In the genomic region with DNA sequence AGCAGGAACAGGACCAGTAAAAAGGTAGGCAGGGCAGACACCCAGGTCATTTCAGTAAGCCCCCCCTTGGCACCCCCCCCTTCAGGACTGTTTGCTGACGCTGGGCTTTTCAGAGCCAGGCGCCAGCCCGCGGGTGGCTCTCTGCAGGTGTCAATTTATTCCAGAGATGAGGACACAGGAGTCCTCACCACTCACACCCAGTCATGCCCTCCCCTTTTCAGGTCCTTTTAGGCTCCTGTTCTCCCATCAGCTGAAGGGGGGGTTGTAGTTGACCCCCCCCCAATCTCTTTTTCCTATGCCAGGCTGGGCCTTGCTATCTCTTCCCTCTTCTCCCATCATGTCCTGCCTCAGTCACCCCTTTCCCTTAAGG, we compare ENCODE assay signal across 11 mouse cellular contexts. TPM values are rescaled to one million over a fixed set of nuclear protein-coding genes. Genes with fewer than 3 reads are reported as not detected.
DNase-seq lines count a peak whose midpoint lies in the region; ATAC-seq and TF ChIP-seq lines count a peak whose summit lies in the region.
"Had no signal": no experiment of that assay in that cellular context is flagged by ENCODE, and none has a peak within 500 bp of the region (broad histone marks: within the 10 kb centered on the region; RNA-seq: fewer than 3 reads in every experiment).

No protein-coding gene starts in this region.

- H3K9me3 ChIP-seq in forebrain, postnatal 0 days (ENCODE audit: low read length), result no peaks in the 10 kb centered on the region
- no peaks in the 10 kb centered on the region for H3K9me3 ChIP-seq in midbrain, embryonic 11.5 days (ENCODE audit: control insufficient read depth, low read length)

- H3K36me3 ChIP-seq in forebrain, postnatal 0 days (ENCODE audit: insufficient read depth), result peaks cover 22% of the 10 kb centered on the region
- peaks cover 2% of the 10 kb centered on the region; the same call in 1 of the 2 replicates for H3K36me3 ChIP-seq in midbrain, embryonic 11.5 days (ENCODE audit: control insufficient read depth, insufficient read depth, low read length)

- DNase-seq in embryo, embryonic 10.5 days (ENCODE audit: low spot score), result peak; percentile 18
- DNase-seq in embryo, embryonic 10 days (ENCODE audit: low spot score), result no peak
- DNase-seq in CD4-positive helper T cell, adult 2 months (ENCODE audit: low read depth, low spot score), result peak; percentile 38
- DNase-seq in forebrain, postnatal 0 days, result no peak
- DNase-seq in midbrain, embryonic 11.5 days (ENCODE audit: low spot score, missing footprints), result peak; percentile 88
- no peak for DNase-seq in adrenal gland, adult (ENCODE audit: inconsistent age in 2 of 2, low spot score in 1 of 2)
- DNase-seq in left cerebral cortex, adult 8-10 months (ENCODE audit: low spot score in 2 of 2), result no peak
- DNase-seq in gastrocnemius, postnatal 25 days, result no peak
- DNase-seq: B cell, adult 2 months had no signal

- TF ChIP-seq CTCF in forebrain, postnatal 0 days (IDR thresholded peaks at IDR 0.05; ENCODE audit: low read depth), result no peak

- peaks cover 22% of the 10 kb centered on the region for H3K4me1 ChIP-seq in forebrain, postnatal 0 days (ENCODE audit: insufficient read depth)
- H3K4me1 ChIP-seq in midbrain, embryonic 11.5 days (ENCODE audit: control insufficient read depth, insufficient read depth, low read length), result peaks cover 38% of the 10 kb centered on the region

- WGBS in forebrain, postnatal 0 days, result 2% methylated on average over 4 of the region's 4 CpGs
- WGBS in midbrain, embryonic 11.5 days, result 2% methylated on average over 4 of the region's 4 CpGs

- ATAC-seq in forebrain, postnatal 0 days, result no peak
- no peak for ATAC-seq in midbrain, embryonic 11.5 days (ENCODE audit: low FRiP score)

- H3K4me3 ChIP-seq in forebrain, postnatal 0 days (ENCODE audit: low read depth, low read length), result peak overlapping the region; percentile 87
- peak overlapping the region; percentile 62 for H3K4me3 ChIP-seq in midbrain, embryonic 11.5 days (ENCODE audit: low read depth, low read length)

- peak overlapping the region; percentile 95 for H3K4me2 ChIP-seq in forebrain, postnatal 0 days (ENCODE audit: low read depth)
- H3K4me2 ChIP-seq in midbrain, embryonic 11.5 days, result peak overlapping the region; percentile 87

- peak overlapping the region; percentile 96 for H3K9ac ChIP-seq in forebrain, postnatal 0 days
- peak overlapping the region; percentile 90 for H3K9ac ChIP-seq in midbrain, embryonic 11.5 days (ENCODE audit: low read length)

- H3K27me3 ChIP-seq in forebrain, postnatal 0 days (ENCODE audit: insufficient read depth, low read length), result no peaks in the 10 kb centered on the region
- peaks cover 8% of the 10 kb centered on the region; the same call in 1 of the 2 replicates for H3K27me3 ChIP-seq in midbrain, embryonic 11.5 days (ENCODE audit: control insufficient read depth, insufficient read depth, low read length)

- H3K27ac ChIP-seq in forebrain, postnatal 0 days (ENCODE audit: low read depth, low read length), result peak overlapping the region; percentile 97
- H3K27ac ChIP-seq in midbrain, embryonic 11.5 days (ENCODE audit: low read depth, low read length), result peak overlapping the region; percentile 73; the same call in 1 of the 2 replicates

RNA-seq across cellular contexts. Expression of a gene that starts 1.6 kb away (rescaled TPM):
- 82.2 and 104 TPM in 2 replicates for total RNA-seq in forebrain, postnatal 0 days (2014; rRNA removed)
- 13.0 and 18.2 TPM in 2 replicates for polyA plus RNA-seq in forebrain, postnatal 0 days (2015; fragmentation: Nextera tagmentation; extraction: Ambion mirVana)
- polyA plus RNA-seq in midbrain, embryonic 11.5 days (2014; fragmentation: Nextera tagmentation; extraction: Ambion mirVana), result 9.9 and 10.3 TPM in 2 replicates
- total RNA-seq in left cerebral cortex, adult 8-10 months (2022), result 100 to 1,000 TPM; 217 to 228 (median 217) TPM
- total RNA-seq in gastrocnemius, postnatal 25 days (2021), result 1 to 10 TPM; 3.1 to 3.9 TPM

RNA-seq across cellular contexts. Expression of a gene that starts 2.4 kb away (rescaled TPM):
- total RNA-seq in forebrain, postnatal 0 days (2014; rRNA removed), result 117 and 189 TPM in 2 replicates
- 350 and 422 TPM in 2 replicates for polyA plus RNA-seq in forebrain, postnatal 0 days (2015; fragmentation: Nextera tagmentation; extraction: Ambion mirVana)
- 285 and 287 TPM in 2 replicates for polyA plus RNA-seq in midbrain, embryonic 11.5 days (2014; fragmentation: Nextera tagmentation; extraction: Ambion mirVana)
- 100 to 1,000 TPM; 117 to 147 (median 123) TPM for total RNA-seq in left cerebral cortex, adult 8-10 months (2022)
- total RNA-seq in gastrocnemius, postnatal 25 days (2021), result 100 to 1,000 TPM; 126 to 144 TPM

RNA-seq across cellular contexts. Expression of a gene that starts 10.2 kb away (rescaled TPM):
- total RNA-seq in forebrain, postnatal 0 days (2014; rRNA removed), result 26.6 and 30.6 TPM in 2 replicates
- 36.2 and 38.2 TPM in 2 replicates for polyA plus RNA-seq in forebrain, postnatal 0 days (2015; fragmentation: Nextera tagmentation; extraction: Ambion mirVana)
- 61.7 and 65.3 TPM in 2 replicates for polyA plus RNA-seq in midbrain, embryonic 11.5 days (2014; fragmentation: Nextera tagmentation; extraction: Ambion mirVana)
- total RNA-seq in left cerebral cortex, adult 8-10 months (2022), result 10 to 100 TPM; 16.0 to 20.0 (median 18.6) TPM
- 10 to 100 TPM; 10.8 to 13.7 TPM for total RNA-seq in gastrocnemius, postnatal 25 days (2021)

RNA-seq across cellular contexts. Expression of a gene that starts 14.0 kb away (rescaled TPM):
- total RNA-seq in forebrain, postnatal 0 days (2014; rRNA removed), result 0.38 and 0.62 TPM in 2 replicates
- polyA plus RNA-seq in forebrain, postnatal 0 days (2015; fragmentation: Nextera tagmentation; extraction: Ambion mirVana), result 0.23 and 0.50 TPM in 2 replicates
- polyA plus RNA-seq in midbrain, embryonic 11.5 days (2014; fragmentation: Nextera tagmentation; extraction: Ambion mirVana), result 0.12 TPM in 1 of 2 replicates, not detected in the other
- under 1 TPM in 3 of 4 experiments, not detected in 1; 0.43 to 0.74 (median 0.49) TPM for total RNA-seq in left cerebral cortex, adult 8-10 months (2022)
- not detected for total RNA-seq in gastrocnemius, postnatal 25 days (2021)
- total RNA-seq: gastrocnemius, adult 8-10 months had no signal

RNA-seq across cellular contexts. Expression of a gene that starts 17.7 kb away (rescaled TPM):
- not detected in 2 replicates for total RNA-seq in forebrain, postnatal 0 days (2014; rRNA removed)
- not detected in 2 replicates for polyA plus RNA-seq in forebrain, postnatal 0 days (2015; fragmentation: Nextera tagmentation; extraction: Ambion mirVana)
- polyA plus RNA-seq in midbrain, embryonic 11.5 days (2014; fragmentation: Nextera tagmentation; extraction: Ambion mirVana), result not detected in 2 replicates
- not detected for total RNA-seq in left cerebral cortex, adult 8-10 months (2022)
- total RNA-seq in gastrocnemius, postnatal 25 days (2021), result not detected
- total RNA-seq: gastrocnemius, adult 8-10 months; left cerebral cortex, postnatal 10 days had no signal

Comparison
In these comparisons a context has a peak if more than half of its experiments do, and no peak if none do; other contexts are left out.
1. DNase-seq: peak in embryo, embryonic 10.5 days (single experiment), CD4-positive helper T cell, adult 2 months (single experiment) and midbrain, embryonic 11.5 days (single experiment); none in embryo, embryonic 10 days (single experiment), forebrain, postnatal 0 days (single experiment), adrenal gland, adult (0 of 2), left cerebral cortex, adult 8-10 months (0 of 2) and gastrocnemius, postnatal 25 days (single experiment).
2. RNA of a gene that starts 1.6 kb away (total RNA-seq): 217 to 228 TPM in left cerebral cortex, adult 8-10 months and 82.2 to 104 TPM in forebrain, postnatal 0 days; 3.1 to 3.9 TPM in gastrocnemius, postnatal 25 days; every median in the first group is over 10 times any median in the second.